Mouse (Mus musculus) skeletal muscle tissue, adult 2 months (tissue): ENCODE measurements around the gene Eps15l1.

Experiments
- DNase-seq: peaks from one replicate; pipeline ENCODE4 v3.0.0-alpha.2; 2012; ENCODE audit warnings: low read depth, low spot score

Gene Eps15l1

DNA sequence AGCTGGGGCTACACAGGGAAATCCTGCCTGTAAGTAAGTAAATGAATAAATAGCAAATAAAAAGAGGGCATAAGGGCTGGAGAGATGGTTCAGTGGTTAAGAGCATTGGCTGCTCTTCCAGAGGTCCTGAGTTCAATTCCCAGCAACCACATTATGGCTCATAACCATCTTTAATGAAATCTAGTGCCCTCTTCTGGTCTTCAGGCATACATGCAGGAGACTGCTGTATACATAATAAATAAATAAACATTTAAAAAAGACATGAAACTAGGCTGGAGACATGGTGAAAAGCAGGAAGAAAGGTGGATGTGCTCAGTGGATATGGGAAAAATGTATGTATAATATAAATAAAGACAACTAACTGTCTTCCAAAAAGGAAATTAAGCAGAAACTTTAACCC, 128.0 kb downstream of the Eps15l1 start:
- DNase-seq: no peak

DNA sequence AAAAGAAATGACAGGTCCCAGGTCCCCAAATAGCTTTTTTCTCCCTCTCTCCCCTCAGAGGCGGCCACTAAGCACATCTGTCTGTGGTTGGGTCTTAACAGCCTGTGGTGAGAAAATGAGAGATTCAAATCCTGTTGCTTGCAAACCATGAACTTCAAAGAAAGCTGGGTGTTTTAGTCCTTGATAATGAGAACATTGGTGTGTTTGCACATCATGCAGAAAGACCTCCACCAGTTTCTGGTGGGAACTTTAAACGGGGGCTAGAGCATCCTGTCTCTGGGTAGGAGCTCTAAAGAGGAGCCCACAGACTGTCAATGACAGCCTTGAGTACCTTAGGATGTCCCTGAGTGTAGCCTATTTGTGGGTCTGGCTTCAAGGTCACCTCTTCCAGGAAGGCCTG, 130.2 kb downstream of the Eps15l1 start:
- DNase-seq: no peak
